Mouse (Mus musculus) adrenal gland, postnatal 10 days (tissue): Measurements from ENCODE around the gene Strc. TPM values are rescaled to one million over a fixed set of nuclear protein-coding genes. Genes with fewer than 3 reads are reported as not detected.

Experiments used
- DNase-seq: peaks from one replicate; pipeline ENCODE4 v3.0.0; 2021; ENCODE audit warnings: mixed read lengths
- total RNA-seq, 2 experiments: library from RNA; stranded (reverse); gene quantifications; 2 replicates each; pipeline ENCODE4 v1.2.3; 2021

Strc gene
- total RNA-seq, 2 experiments from 2014 or later, result not detected

GRCm38 (mm10) chr2:121354820-121355592 lies 32.0 kb downstream of the Strc start, which contains the start of gene Ppip5k1:
TSS of gene Ppip5k1 (minus strand) at chr2:121355396.
- peak; percentile 98 for DNase-seq

GRCm38 (mm10) chr2:121354378-121354777 lies 32.6 kb downstream of the Strc start:
- DNase-seq, result no peak

- DNase-seq, result no peak
These were observed 33.8 kb downstream of the Strc start for GRCm38 (mm10) chr2:121353156-121353555.

- DNase-seq, result no peak
These were observed 47.9 kb downstream of the Strc start for GRCm38 (mm10) chr2:121339057-121339456.

- DNase-seq, result no peak
These were observed 57.5 kb downstream of the Strc start for GRCm38 (mm10) chr2:121329492-121329891.

GRCm38 (mm10) chr2:121323693-121324470 lies 63.1 kb downstream of the Strc start:
- no peak for DNase-seq

- DNase-seq, result no peak
These were observed 63.9 kb downstream of the Strc start for GRCm38 (mm10) chr2:121323041-121323440.

GRCm38 (mm10) chr2:121316278-121316677 lies 70.7 kb downstream of the Strc start:
- DNase-seq, result no peak

Other genes starting within 250 kb of the Strc start
- 10 to 100 TPM; 14.5 to 15.4 TPM for gene Adal, start 246.7 kb downstream of the Strc start, total RNA-seq
- 10 to 100 TPM; 10.4 to 11.8 TPM for gene Lcmt2, start 246.5 kb downstream of the Strc start, total RNA-seq
- gene Tubgcp4, start 216.5 kb downstream of the Strc start, total RNA-seq, result 10 to 100 TPM; 23.9 to 36.8 TPM
- 10 to 100 TPM; 13.4 to 16.4 TPM for gene Zscan29, start 216.0 kb downstream of the Strc start, total RNA-seq
- gene Trp53bp1, start 115.8 kb downstream of the Strc start, total RNA-seq, result 10 to 100 TPM; 46.0 to 68.0 TPM
- 10 to 100 TPM in 1 of 2 experiments, 1 to 10 TPM in 1; 8.5 to 13.1 TPM for gene Map1a, start 97.6 kb downstream of the Strc start, total RNA-seq
- gene Ppip5k1, start 31.8 kb downstream of the Strc start, total RNA-seq, result 10 to 100 TPM; 40.0 to 51.3 TPM
- 10 to 100 TPM in 1 of 2 experiments, 1 to 10 TPM in 1; 9.0 to 10.9 TPM for gene Ckmt1, start 29.5 kb downstream of the Strc start, total RNA-seq
- 100 to 1,000 TPM; 285 to 303 TPM for gene Pdia3, start 26.6 kb upstream of the Strc start, total RNA-seq
- 1 to 10 TPM; 2.2 to 4.3 TPM for gene Catsper2, start 26.6 kb upstream of the Strc start, total RNA-seq
- gene Ell3, start 57.1 kb upstream of the Strc start, total RNA-seq, result under 1 TPM; 0.18 to 0.66 TPM
- gene Serf2, start 62.0 kb upstream of the Strc start, total RNA-seq, result 100 to 1,000 TPM; 346 to 350 TPM
- 10 to 100 TPM; 29.1 to 39.9 TPM for gene Hypk, start 66.1 kb upstream of the Strc start, total RNA-seq
- under 1 TPM in 1 of 2 experiments, not detected in 1; 0.24 TPM for gene Serinc4, start 69.6 kb upstream of the Strc start, total RNA-seq
- 10 to 100 TPM; 24.9 to 26.8 TPM for gene Mfap1b, start 86.9 kb upstream of the Strc start, total RNA-seq
- 10 to 100 TPM; 24.5 to 25.7 TPM for gene Mfap1a, start 119.5 kb upstream of the Strc start, total RNA-seq
- gene Wdr76, start 119.6 kb upstream of the Strc start, total RNA-seq, result 10 to 100 TPM in 1 of 2 experiments, 1 to 10 TPM in 1; 6.3 to 10.9 TPM